Comparison of ENCODE assay signal across 7 mouse cellular contexts in the genomic region with DNA sequence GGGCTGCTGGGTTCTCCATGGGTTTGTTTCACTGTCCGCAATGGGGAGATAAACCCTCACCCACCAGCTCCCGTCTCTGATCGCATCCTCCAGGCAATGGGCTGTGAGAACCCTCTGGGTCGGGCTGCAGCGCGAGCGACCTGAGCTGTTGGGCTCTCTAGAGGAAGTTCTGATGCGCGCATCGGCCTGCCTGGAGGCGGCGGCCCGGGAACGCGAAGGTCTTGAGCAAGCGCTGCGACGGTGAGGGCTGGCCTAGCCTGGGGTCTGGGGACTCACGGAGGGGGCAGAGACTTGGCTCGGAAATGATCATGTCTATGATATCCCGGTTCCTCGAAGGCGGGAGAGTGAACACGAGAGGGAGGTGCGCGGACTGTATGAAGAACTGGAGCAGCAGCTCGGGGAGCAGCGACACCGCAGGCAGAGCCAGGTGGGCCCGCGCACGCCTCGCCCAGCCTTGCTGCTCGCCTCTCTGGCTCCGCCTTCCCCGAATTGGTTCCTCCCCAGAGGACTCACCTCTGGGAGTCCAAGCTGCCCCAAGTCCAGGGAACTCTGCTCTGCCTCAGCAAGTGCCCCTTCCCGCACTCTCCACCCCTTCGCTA. TPM values are rescaled to one million over a fixed set of nuclear protein-coding genes. Genes with fewer than 3 reads are reported as not detected.
DNase-seq lines count a peak whose midpoint lies in the region; ATAC-seq and TF ChIP-seq lines count a peak whose summit lies in the region.

No protein-coding gene starts in this region.

- H3K36me3 ChIP-seq in forebrain, embryonic 14.5 days (ENCODE audit: control insufficient read depth, insufficient read depth, low read length): peaks cover 5% of the 10 kb centered on the region; the same call in 1 of the 2 replicates
- peaks cover 7% of the 10 kb centered on the region for H3K36me3 ChIP-seq in intestine, postnatal 0 days (ENCODE audit: control insufficient read depth, insufficient read depth)
- peaks cover under 1% of the 10 kb centered on the region; the same call in 1 of the 2 replicates for H3K36me3 ChIP-seq in lung, embryonic 16.5 days (ENCODE audit: control insufficient read depth, insufficient read depth, low read length)
- H3K36me3 ChIP-seq in stomach, postnatal 0 days (ENCODE audit: control insufficient read depth, insufficient read depth, low read length): 0 out of 2 replicates have a peak, but pooled peaks cover 2% of the 10 kb centered on the region

- H3K4me3 ChIP-seq in forebrain, embryonic 14.5 days (ENCODE audit: low read depth, low read length): 0 out of 2 replicates have a peak overlapping the region, but pooled peaks have one; percentile 9
- peak overlapping the region; percentile 9; the same call in 1 of the 2 replicates for H3K4me3 ChIP-seq in intestine, postnatal 0 days (ENCODE audit: low read depth, low read length)
- peak overlapping the region; percentile 27 for H3K4me3 ChIP-seq in lung, embryonic 16.5 days (ENCODE audit: low read length)
- peak overlapping the region; percentile 22 for H3K4me3 ChIP-seq in stomach, postnatal 0 days (ENCODE audit: low read depth, low read length)

- 0 out of 2 replicates have a peak overlapping the region, but pooled peaks have one; percentile 17 for H3K9ac ChIP-seq in forebrain, embryonic 14.5 days (ENCODE audit: low read length)
- 0 out of 2 replicates have a peak overlapping the region, but pooled peaks have one; percentile 11 for H3K9ac ChIP-seq in intestine, postnatal 0 days (ENCODE audit: low read depth, low read length)
- peak overlapping the region; percentile 56 for H3K9ac ChIP-seq in lung, embryonic 16.5 days (ENCODE audit: low read length)
- H3K9ac ChIP-seq in stomach, postnatal 0 days (ENCODE audit: low read length): peak overlapping the region; percentile 47; the same call in 1 of the 2 replicates

- peaks cover 62% of the 10 kb centered on the region for H3K27me3 ChIP-seq in forebrain, embryonic 14.5 days (replicated peaks; ENCODE audit: control insufficient read depth, insufficient read depth, low read length)
- peaks cover 11% of the 10 kb centered on the region for H3K27me3 ChIP-seq in intestine, postnatal 0 days (replicated peaks; ENCODE audit: control insufficient read depth, insufficient read depth, low read length)
- peaks cover 38% of the 10 kb centered on the region for H3K27me3 ChIP-seq in lung, embryonic 16.5 days (ENCODE audit: control insufficient read depth, insufficient read depth, low read depth, low read length)
- H3K27me3 ChIP-seq in stomach, postnatal 0 days (ENCODE audit: control insufficient read depth, insufficient read depth, low read length): 0 out of 2 replicates have a peak, but pooled peaks cover 2% of the 10 kb centered on the region

- H3K9me3 ChIP-seq in forebrain, embryonic 14.5 days (replicated peaks; ENCODE audit: control insufficient read depth, low read length): no peaks in the 10 kb centered on the region
- H3K9me3 ChIP-seq in intestine, postnatal 0 days (ENCODE audit: control insufficient read depth): no peaks in the 10 kb centered on the region
- H3K9me3 ChIP-seq in lung, embryonic 16.5 days (ENCODE audit: control insufficient read depth, low read length): no peaks in the 10 kb centered on the region
- no peaks in the 10 kb centered on the region for H3K9me3 ChIP-seq in stomach, postnatal 0 days (ENCODE audit: control insufficient read depth, low read length)

- DNase-seq in spleen, postnatal 4 days (ENCODE audit: low spot score in 2 of 2): peak; percentile 42 to 78
- no peak for DNase-seq in spleen, postnatal 10 days (ENCODE audit: low spot score in 2 of 2)
- DNase-seq in forebrain, embryonic 14.5 days (ENCODE audit: low spot score): no peak
- peak; percentile 65 for DNase-seq in stomach, postnatal 0 days (ENCODE audit: low spot score)
- DNase-seq in frontal cortex, postnatal 36 days (ENCODE audit: low spot score in 2 of 2): no peak

- H3K4me1 ChIP-seq in forebrain, embryonic 14.5 days (ENCODE audit: control insufficient read depth, insufficient read depth, low read length): peaks cover 20% of the 10 kb centered on the region
- H3K4me1 ChIP-seq in intestine, postnatal 0 days (replicated peaks; ENCODE audit: control insufficient read depth, insufficient read depth, low read length): peaks cover 14% of the 10 kb centered on the region
- peaks cover 69% of the 10 kb centered on the region for H3K4me1 ChIP-seq in lung, embryonic 16.5 days (replicated peaks; ENCODE audit: control insufficient read depth, insufficient read depth, low read length)
- peaks cover 23% of the 10 kb centered on the region for H3K4me1 ChIP-seq in stomach, postnatal 0 days (replicated peaks; ENCODE audit: control insufficient read depth, insufficient read depth)

- no peak for TF ChIP-seq EP300 in stomach, postnatal 0 days (optimal IDR thresholded peaks at IDR 0.05)

- 4% methylated on average over 33 of the region's 38 CpGs for WGBS in forebrain, embryonic 14.5 days
- WGBS in intestine, postnatal 0 days: 22% methylated on average over 35 of the region's 38 CpGs
- WGBS in lung, embryonic 16.5 days: 8% methylated on average over 38 of the region's 38 CpGs
- 21% methylated on average over 38 of the region's 38 CpGs for WGBS in stomach, postnatal 0 days

- 0 out of 2 replicates have a peak overlapping the region, but pooled peaks have one; percentile 26 for H3K4me2 ChIP-seq in forebrain, embryonic 14.5 days (ENCODE audit: low read length)
- peak overlapping the region; percentile 51 for H3K4me2 ChIP-seq in intestine, postnatal 0 days (replicated peaks; ENCODE audit: low read depth)
- peak overlapping the region; percentile 46 for H3K4me2 ChIP-seq in lung, embryonic 16.5 days (ENCODE audit: low read depth, low read length)
- H3K4me2 ChIP-seq in stomach, postnatal 0 days (replicated peaks; ENCODE audit: low read depth): peak overlapping the region; percentile 37

- no peak overlapping the region for H3K27ac ChIP-seq in forebrain, embryonic 14.5 days (ENCODE audit: low read depth, low read length)
- H3K27ac ChIP-seq in intestine, postnatal 0 days (ENCODE audit: low read depth, low read length): no peak overlapping the region
- no peak overlapping the region for H3K27ac ChIP-seq in lung, embryonic 16.5 days (ENCODE audit: low read length)
- H3K27ac ChIP-seq in stomach, postnatal 0 days (replicated peaks): peak overlapping the region; percentile 49; the same call in 1 of the 2 replicates

- TF ChIP-seq CTCF in intestine, postnatal 0 days (IDR thresholded peaks at IDR 0.05; ENCODE audit: low read depth): no peak
- no peak for TF ChIP-seq CTCF in stomach, postnatal 0 days (IDR thresholded peaks at IDR 0.05; ENCODE audit: low read depth)

- ATAC-seq in forebrain, embryonic 14.5 days: no peak
- no peak for ATAC-seq in intestine, postnatal 0 days
- ATAC-seq in lung, embryonic 16.5 days (ENCODE audit: low read depth): no peak
- no peak for ATAC-seq in stomach, postnatal 0 days (ENCODE audit: low FRiP score, low TSS enrichment)

RNA-seq across cellular contexts. Expression of a gene that starts 2.5 kb away (rescaled TPM):
- polyA plus RNA-seq in forebrain, embryonic 14.5 days (2014; fragmentation: Nextera tagmentation; extraction: Ambion mirVana): 56.8 and 60.4 TPM in 2 replicates
- 27.6 and 29.3 TPM in 2 replicates for polyA plus RNA-seq in intestine, postnatal 0 days (2015; fragmentation: Nextera tagmentation; extraction: Ambion mirVana)
- 36.4 and 39.3 TPM in 2 replicates for polyA plus RNA-seq in lung, embryonic 16.5 days (2015; fragmentation: Nextera tagmentation; extraction: Ambion mirVana)
- polyA plus RNA-seq in stomach, postnatal 0 days (2015; fragmentation: Nextera tagmentation; extraction: Ambion mirVana): 22.6 and 27.5 TPM in 2 replicates

RNA-seq across cellular contexts. Expression of a gene that starts 3.8 kb away (rescaled TPM):
- 3.0 and 4.3 TPM in 2 replicates for polyA plus RNA-seq in forebrain, embryonic 14.5 days (2014; fragmentation: Nextera tagmentation; extraction: Ambion mirVana)
- 12.6 and 12.7 TPM in 2 replicates for polyA plus RNA-seq in intestine, postnatal 0 days (2015; fragmentation: Nextera tagmentation; extraction: Ambion mirVana)
- 39.3 and 42.0 TPM in 2 replicates for polyA plus RNA-seq in lung, embryonic 16.5 days (2015; fragmentation: Nextera tagmentation; extraction: Ambion mirVana)
- 20.8 and 23.5 TPM in 2 replicates for polyA plus RNA-seq in stomach, postnatal 0 days (2015; fragmentation: Nextera tagmentation; extraction: Ambion mirVana)

RNA-seq across cellular contexts. Expression of a gene that starts 9.7 kb away (rescaled TPM):
- 16.3 and 20.5 TPM in 2 replicates for polyA plus RNA-seq in forebrain, embryonic 14.5 days (2014; fragmentation: Nextera tagmentation; extraction: Ambion mirVana)
- polyA plus RNA-seq in intestine, postnatal 0 days (2015; fragmentation: Nextera tagmentation; extraction: Ambion mirVana): 75.5 and 79.4 TPM in 2 replicates
- polyA plus RNA-seq in lung, embryonic 16.5 days (2015; fragmentation: Nextera tagmentation; extraction: Ambion mirVana): 42.9 and 46.2 TPM in 2 replicates
- 82.1 and 88.0 TPM in 2 replicates for polyA plus RNA-seq in stomach, postnatal 0 days (2015; fragmentation: Nextera tagmentation; extraction: Ambion mirVana)

RNA-seq across cellular contexts. Expression of a gene that starts 10.2 kb away (rescaled TPM):
- 72.2 and 79.3 TPM in 2 replicates for polyA plus RNA-seq in forebrain, embryonic 14.5 days (2014; fragmentation: Nextera tagmentation; extraction: Ambion mirVana)
- 36.8 and 37.9 TPM in 2 replicates for polyA plus RNA-seq in intestine, postnatal 0 days (2015; fragmentation: Nextera tagmentation; extraction: Ambion mirVana)
- 59.9 and 61.3 TPM in 2 replicates for polyA plus RNA-seq in lung, embryonic 16.5 days (2015; fragmentation: Nextera tagmentation; extraction: Ambion mirVana)
- polyA plus RNA-seq in stomach, postnatal 0 days (2015; fragmentation: Nextera tagmentation; extraction: Ambion mirVana): 53.4 and 60.2 TPM in 2 replicates

RNA-seq across cellular contexts. Expression of a gene that starts 10.3 kb away (rescaled TPM):
- polyA plus RNA-seq in forebrain, embryonic 14.5 days (2014; fragmentation: Nextera tagmentation; extraction: Ambion mirVana): 29.9 and 30.9 TPM in 2 replicates
- polyA plus RNA-seq in intestine, postnatal 0 days (2015; fragmentation: Nextera tagmentation; extraction: Ambion mirVana): 39.7 and 40.1 TPM in 2 replicates
- 88.3 and 91.2 TPM in 2 replicates for polyA plus RNA-seq in lung, embryonic 16.5 days (2015; fragmentation: Nextera tagmentation; extraction: Ambion mirVana)
- polyA plus RNA-seq in stomach, postnatal 0 days (2015; fragmentation: Nextera tagmentation; extraction: Ambion mirVana): 56.9 and 58.7 TPM in 2 replicates

Comparison
In these comparisons a context has a peak if more than half of its experiments do, and no peak if none do; other contexts are left out.
1. DNase-seq: peak in spleen, postnatal 4 days (2 of 2) and stomach, postnatal 0 days (single experiment); none in spleen, postnatal 10 days (0 of 2), forebrain, embryonic 14.5 days (single experiment) and frontal cortex, postnatal 36 days (0 of 2).
2. Peak in every context shown above with its lines, with median percentiles within 50 percentile points of each other: H3K4me2 ChIP-seq, H3K4me3 ChIP-seq and H3K9ac ChIP-seq.